Mouse (Mus musculus) stomach, embryonic 16.5 days (tissue): ENCODE data around the gene Arnt2. TPM values are rescaled to one million over a fixed set of nuclear protein-coding genes. Genes with fewer than 3 reads are reported as not detected.

Experiments
- ATAC-seq: fragments of 200-750 bp; cut with Nextera tagmentation; 2 replicates; pipeline ENCODE4 v1.8.0; 2017; ENCODE audit warnings: moderate number of reproducible peaks, moderate TSS enrichment; ENCODE audit not compliant: insufficient read depth, low FRiP score
- H3K27ac ChIP-seq: fragments of 300-500 bp; sonication (generic); 2 replicates; pipeline ENCODE4 v1.5.1; 2014; ENCODE audit warnings: low read length
- H3K27me3 ChIP-seq: fragments of 300-500 bp; sonication (generic); 2 replicates; pipeline ENCODE4 v1.6.1; 2014; ENCODE audit warnings: low read length, control low read depth, mixed read lengths; ENCODE audit not compliant: control insufficient read depth, insufficient read depth
- H3K36me3 ChIP-seq: fragments of 300-500 bp; sonication (generic); 2 replicates; pipeline ENCODE4 v1.6.1; 2014; ENCODE audit warnings: low read length; ENCODE audit not compliant: control insufficient read depth, insufficient read depth
- H3K4me1 ChIP-seq: fragments of 300-500 bp; sonication (generic); 2 replicates; pipeline ENCODE4 v1.6.1; 2014; ENCODE audit warnings: low read length, control low read depth, mixed read lengths; ENCODE audit not compliant: control insufficient read depth, insufficient read depth
- H3K4me2 ChIP-seq: fragments of 300-500 bp; sonication (generic); 2 replicates; pipeline ENCODE4 v1.6.1; 2014; ENCODE audit warnings: low read depth, low read length, mixed read lengths
- H3K4me3 ChIP-seq: fragments of 300-500 bp; sonication (generic); replicated peaks from 2 replicates; pipeline ENCODE4 v1.5.1; 2014; ENCODE audit warnings: mild to moderate bottlenecking, low read length
- H3K9ac ChIP-seq: fragments of 300-500 bp; sonication (generic); 2 replicates; pipeline ENCODE4 v1.6.1; 2014; ENCODE audit warnings: low read length
- H3K9me3 ChIP-seq: fragments of 300-500 bp; sonication (generic); replicated peaks from 2 replicates; pipeline ENCODE4 v1.6.1; 2016; ENCODE audit warnings: low read length, control low read depth; ENCODE audit not compliant: control insufficient read depth
- WGBS: fragments of 180-500 bp; shearing (Covaris S2); extraction: QIAGEN DNeasy Blood & Tissue Kit; methylation state at CpG from one replicate; pipeline ENCODE4 v1.1.7; 2014; 5-methylcytosine and 5-hydroxymethylcytosine counted together
- polyA plus RNA-seq: library from polyadenylated mRNA; unstranded; fragments of >200 nt; fragmentation: Nextera tagmentation; extraction: Ambion mirVana; gene quantifications from 2 replicates; pipeline ENCODE4 v1.2.1, GENCODE M21; 2015

Gene Arnt2
- polyA plus RNA-seq, 1 experiment from 2014 or later = 3.0 TPM

GRCm38 (mm10) chr7:84325570-84326328 is 84.2 kb downstream of the Arnt2 start:
- no peak overlapping the region for H3K4me3 ChIP-seq
- 68% methylated on average over 2 of the region's 2 CpGs for WGBS
- no peak overlapping the region for H3K9ac ChIP-seq
- H3K36me3 ChIP-seq = no peaks in the 10 kb centered on the region
- no peak for ATAC-seq
- no peaks in the 10 kb centered on the region for H3K27me3 ChIP-seq
- no peaks in the 10 kb centered on the region for H3K4me1 ChIP-seq
- no peaks in the 10 kb centered on the region for H3K9me3 ChIP-seq
- H3K4me2 ChIP-seq = no peak overlapping the region
- no peak overlapping the region for H3K27ac ChIP-seq

DNA sequence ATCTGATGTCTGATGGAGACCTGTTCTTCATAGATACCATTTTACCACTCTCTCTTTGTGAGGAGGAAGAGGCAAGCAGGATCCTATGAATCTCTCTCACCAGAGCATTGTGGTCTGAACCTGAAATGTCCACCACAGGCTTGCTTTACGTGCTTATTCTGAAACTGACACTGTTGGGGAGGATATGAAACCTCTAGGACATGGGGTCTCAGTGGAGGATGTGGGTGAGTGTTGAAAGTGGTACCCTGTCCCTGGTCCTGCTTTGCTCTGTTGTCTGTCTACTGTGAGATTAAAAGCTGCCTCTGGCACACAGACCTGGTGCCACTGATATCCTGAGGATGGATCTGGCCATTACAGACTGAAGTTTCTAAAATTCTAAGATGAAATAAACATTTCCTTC is 88.4 kb downstream of the Arnt2 start:
- Histone ChIP-seq H3K9ac (no peak overlapping the region), H3K27me3 (no peaks in the 10 kb centered on the region), H3K27ac (no peak overlapping the region), H3K4me3 (no peak overlapping the region), H3K4me2 (no peak overlapping the region), H3K4me1 (no peaks in the 10 kb centered on the region), H3K9me3 (no peaks in the 10 kb centered on the region), H3K36me3 (no peaks in the 10 kb centered on the region)
- WGBS = 88% methylated on average over 1 of the region's 1 CpGs
- ATAC-seq = no peak

- no peaks in the 10 kb centered on the region for H3K4me1 ChIP-seq
- ATAC-seq = no peak
These were observed 94.5 kb downstream of the Arnt2 start for GRCm38 (mm10) chr7:84315353-84316003.

GRCm38 (mm10) chr7:84314742-84315141 is 95.2 kb downstream of the Arnt2 start:
- Histone ChIP-seq H3K27ac (no peak overlapping the region), H3K4me2 (no peak overlapping the region), H3K4me1 (no peaks in the 10 kb centered on the region), H3K36me3 (no peaks in the 10 kb centered on the region), H3K4me3 (no peak overlapping the region), H3K27me3 (no peaks in the 10 kb centered on the region), H3K9me3 (no peaks in the 10 kb centered on the region), H3K9ac (no peak overlapping the region)
- no peak for ATAC-seq
- 98% methylated on average over 2 of the region's 2 CpGs for WGBS

More at GRCm38 (mm10) chr7:84315353-84316003, 94.5 kb downstream of the Arnt2 start:
- Histone ChIP-seq H3K36me3 (no peaks in the 10 kb centered on the region), H3K27ac (no peak overlapping the region), H3K4me3 (no peak overlapping the region), H3K27me3 (no peaks in the 10 kb centered on the region), H3K4me2 (no peak overlapping the region), H3K9ac (no peak overlapping the region), H3K9me3 (no peaks in the 10 kb centered on the region)
- WGBS = 52% methylated on average over 7 of the region's 7 CpGs

DNA sequence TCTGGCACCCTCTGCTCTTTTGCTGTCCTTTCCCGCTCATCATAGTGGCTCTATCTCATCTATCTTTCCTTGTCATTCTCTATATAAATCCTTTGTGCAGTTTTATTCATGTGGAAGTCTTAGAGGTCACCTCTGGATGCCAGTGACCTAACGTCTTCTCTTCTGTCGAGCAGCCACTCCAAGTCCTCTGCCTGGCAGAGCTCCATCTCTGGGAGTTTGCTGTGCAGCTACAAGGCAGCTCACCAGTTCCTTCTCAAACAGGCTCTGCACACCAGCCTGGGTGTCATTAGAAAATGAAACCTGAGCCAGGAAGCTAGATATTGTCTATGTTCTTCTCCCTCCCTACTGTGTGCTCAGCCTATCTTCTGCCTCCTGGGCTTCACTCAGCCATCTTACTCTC is 98.4 kb downstream of the Arnt2 start:
- no peak overlapping the region for H3K4me3 ChIP-seq
- H3K9ac ChIP-seq = no peak overlapping the region
- 70% methylated on average over 3 of the region's 3 CpGs for WGBS
- H3K4me2 ChIP-seq = no peak overlapping the region
- ATAC-seq = no peak
- H3K9me3 ChIP-seq = no peaks in the 10 kb centered on the region
- H3K4me1 ChIP-seq = no peaks in the 10 kb centered on the region
- no peak overlapping the region for H3K27ac ChIP-seq
- no peaks in the 10 kb centered on the region for H3K36me3 ChIP-seq
- no peaks in the 10 kb centered on the region for H3K27me3 ChIP-seq

- no peak for ATAC-seq
- H3K27ac ChIP-seq = no peak overlapping the region
- WGBS = 74% methylated on average over 4 of the region's 4 CpGs
- no peak overlapping the region for H3K9ac ChIP-seq
- no peak overlapping the region for H3K4me2 ChIP-seq
- H3K4me3 ChIP-seq = no peak overlapping the region
- H3K27me3 ChIP-seq = no peaks in the 10 kb centered on the region
- no peaks in the 10 kb centered on the region for H3K9me3 ChIP-seq
- H3K36me3 ChIP-seq = no peaks in the 10 kb centered on the region
- no peaks in the 10 kb centered on the region for H3K4me1 ChIP-seq
These were observed 99.1 kb downstream of the Arnt2 start for GRCm38 (mm10) chr7:84310909-84311311.

DNA sequence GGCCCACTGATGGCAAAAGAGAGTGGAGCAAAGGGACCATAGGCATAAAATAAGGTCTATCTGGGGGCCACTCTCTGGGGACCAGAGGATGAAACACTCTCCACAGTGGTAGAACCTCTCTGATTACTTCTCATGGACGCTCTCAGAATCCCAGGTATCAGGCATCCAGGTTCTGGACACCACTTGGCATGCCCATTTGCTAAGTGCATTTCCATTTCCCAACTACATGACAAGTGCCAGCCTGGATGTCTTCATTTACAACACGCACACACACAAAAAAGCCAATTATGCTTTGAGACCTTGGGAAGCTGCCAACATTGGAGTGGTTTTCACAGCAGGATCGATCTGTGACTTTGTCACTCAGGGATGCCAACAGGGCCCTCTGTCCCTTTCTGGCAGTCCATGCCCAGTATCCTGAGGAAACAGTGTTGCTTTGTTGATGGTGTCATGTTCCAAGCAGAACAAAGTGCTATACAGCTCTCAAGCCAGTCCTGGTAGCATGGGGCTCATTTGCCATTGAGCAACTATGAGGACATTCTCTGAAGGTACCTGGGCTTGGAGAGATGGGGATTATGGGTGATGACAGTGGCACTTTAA is 102.5 kb downstream of the Arnt2 start:
- ATAC-seq = no peak
- 85% methylated on average over 3 of the region's 3 CpGs for WGBS

GRCm38 (mm10) chr7:84300261-84300660 is 109.7 kb downstream of the Arnt2 start:
- no peak overlapping the region for H3K9ac ChIP-seq
- WGBS = 90% methylated on average over 1 of the region's 1 CpGs
- H3K36me3 ChIP-seq = no peaks in the 10 kb centered on the region
- H3K27me3 ChIP-seq = no peaks in the 10 kb centered on the region
- no peak overlapping the region for H3K4me2 ChIP-seq
- ATAC-seq = no peak
- no peaks in the 10 kb centered on the region for H3K9me3 ChIP-seq
- no peak overlapping the region for H3K27ac ChIP-seq
- H3K4me3 ChIP-seq = no peak overlapping the region
- H3K4me1 ChIP-seq = no peaks in the 10 kb centered on the region

More for the DNA sequence above, 102.5 kb downstream of the Arnt2 start:
- no peak overlapping the region for H3K4me3 ChIP-seq
- no peaks in the 10 kb centered on the region for H3K4me1 ChIP-seq
- H3K9me3 ChIP-seq = no peaks in the 10 kb centered on the region
- H3K27me3 ChIP-seq = no peaks in the 10 kb centered on the region
- H3K36me3 ChIP-seq = no peaks in the 10 kb centered on the region
- no peak overlapping the region for H3K4me2 ChIP-seq
- no peak overlapping the region for H3K27ac ChIP-seq
- H3K9ac ChIP-seq = no peak overlapping the region

GRCm38 (mm10) chr7:84299601-84300000 is 110.4 kb downstream of the Arnt2 start:
- Histone ChIP-seq H3K9me3 (no peaks in the 10 kb centered on the region), H3K9ac (no peak overlapping the region), H3K4me3 (no peak overlapping the region), H3K27me3 (no peaks in the 10 kb centered on the region), H3K36me3 (no peaks in the 10 kb centered on the region), H3K4me2 (no peak overlapping the region), H3K27ac (no peak overlapping the region), H3K4me1 (no peaks in the 10 kb centered on the region)
- no peak for ATAC-seq
- 79% methylated on average over 4 of the region's 4 CpGs for WGBS
